Mouse (Mus musculus): Measurements from ENCODE around the gene S1pr5. TPM values are rescaled to one million over a fixed set of nuclear protein-coding genes. Genes with fewer than 3 reads are reported as not detected.
A peak's percentile ranks its signal among the peaks of the same experiment; 100 is the strongest.

The S1pr5 gene
- polyA plus RNA-seq, 1 experiment from 2014 or later, result 0.13 TPM

GRCm38 (mm10) chr9:21235341-21235740 lies 12.9 kb downstream of the S1pr5 start:
- H3K27ac ChIP-seq (ENCODE audit: low read length), result no peak overlapping the region
- ATAC-seq, result no peak
- H3K27me3 ChIP-seq (replicated peaks; ENCODE audit: insufficient read depth, low read length), result no peaks in the 10 kb centered on the region
- peaks cover 4% of the 10 kb centered on the region; the same call in 1 of the 2 replicates for H3K36me3 ChIP-seq (ENCODE audit: insufficient read depth, low read length)
- H3K4me3 ChIP-seq (ENCODE audit: low read depth, low read length), result no peak overlapping the region
- WGBS, result 77% methylated on average over 4 of the region's 4 CpGs
- no peak for DNase-seq (ENCODE audit: low spot score)
- no peak for TF ChIP-seq CTCF (IDR thresholded peaks at IDR 0.05)
- TF ChIP-seq EP300 (IDR thresholded peaks at IDR 0.05), result no peak
- no peaks in the 10 kb centered on the region for H3K9me3 ChIP-seq (ENCODE audit: low read length)
- no peak overlapping the region for H3K9ac ChIP-seq (replicated peaks; ENCODE audit: low read depth)
- H3K4me1 ChIP-seq (ENCODE audit: insufficient read depth, low read depth, low read length), result peaks cover 11% of the 10 kb centered on the region
- H3K4me2 ChIP-seq (replicated peaks; ENCODE audit: low read depth, low read length), result no peak overlapping the region

GRCm38 (mm10) chr9:21233805-21234204 lies 14.4 kb downstream of the S1pr5 start:
- H3K9ac ChIP-seq (replicated peaks; ENCODE audit: low read depth), result no peak overlapping the region
- H3K4me1 ChIP-seq (ENCODE audit: insufficient read depth, low read depth, low read length), result peaks cover 11% of the 10 kb centered on the region
- 87% methylated on average over 28 of the region's 28 CpGs for WGBS
- peaks cover 5% of the 10 kb centered on the region; the same call in 1 of the 2 replicates for H3K36me3 ChIP-seq (ENCODE audit: insufficient read depth, low read length)
- H3K27ac ChIP-seq (ENCODE audit: low read length), result no peak overlapping the region
- no peaks in the 10 kb centered on the region for H3K27me3 ChIP-seq (replicated peaks; ENCODE audit: insufficient read depth, low read length)
- H3K4me3 ChIP-seq (ENCODE audit: low read depth, low read length), result no peak overlapping the region
- H3K4me2 ChIP-seq (replicated peaks; ENCODE audit: low read depth, low read length), result no peak overlapping the region
- no peak for ATAC-seq
- no peak for TF ChIP-seq CTCF (IDR thresholded peaks at IDR 0.05)
- TF ChIP-seq EP300 (IDR thresholded peaks at IDR 0.05), result no peak
- H3K9me3 ChIP-seq (ENCODE audit: low read length), result no peaks in the 10 kb centered on the region
- no peak for DNase-seq (ENCODE audit: low spot score)

- DNase-seq (ENCODE audit: low spot score) (no peak), ATAC-seq (no peak)
- TF ChIP-seq EP300 (IDR thresholded peaks at IDR 0.05) (no peak), CTCF (IDR thresholded peaks at IDR 0.05) (no peak)
- H3K27me3 ChIP-seq (replicated peaks; ENCODE audit: insufficient read depth, low read length), result no peaks in the 10 kb centered on the region
- H3K36me3 ChIP-seq (ENCODE audit: insufficient read depth, low read length), result peaks cover 5% of the 10 kb centered on the region; the same call in 1 of the 2 replicates
- H3K4me2 ChIP-seq (replicated peaks; ENCODE audit: low read depth, low read length), result no peak overlapping the region
- H3K4me3 ChIP-seq (ENCODE audit: low read depth, low read length), result no peak overlapping the region
- WGBS, result 92% methylated on average over 29 of the region's 29 CpGs
- H3K9ac ChIP-seq (replicated peaks; ENCODE audit: low read depth), result no peak overlapping the region
- no peaks in the 10 kb centered on the region for H3K9me3 ChIP-seq (ENCODE audit: low read length)
- no peak overlapping the region for H3K27ac ChIP-seq (ENCODE audit: low read length)
- H3K4me1 ChIP-seq (ENCODE audit: insufficient read depth, low read depth, low read length), result peaks cover 11% of the 10 kb centered on the region
Observed at GRCm38 (mm10) chr9:21233366-21233765, 14.9 kb downstream of the S1pr5 start.

GRCm38 (mm10) chr9:21232867-21233266 lies 15.4 kb downstream of the S1pr5 start:
- H3K4me3 ChIP-seq (ENCODE audit: low read depth, low read length), result no peak overlapping the region
- H3K36me3 ChIP-seq (ENCODE audit: insufficient read depth, low read length), result peaks cover 5% of the 10 kb centered on the region; the same call in 1 of the 2 replicates
- 83% methylated on average over 5 of the region's 5 CpGs for WGBS
- no peak overlapping the region for H3K9ac ChIP-seq (replicated peaks; ENCODE audit: low read depth)
- no peaks in the 10 kb centered on the region for H3K9me3 ChIP-seq (ENCODE audit: low read length)
- no peak for DNase-seq (ENCODE audit: low spot score)
- peaks cover 11% of the 10 kb centered on the region for H3K4me1 ChIP-seq (ENCODE audit: insufficient read depth, low read depth, low read length)
- no peak overlapping the region for H3K4me2 ChIP-seq (replicated peaks; ENCODE audit: low read depth, low read length)
- no peaks in the 10 kb centered on the region for H3K27me3 ChIP-seq (replicated peaks; ENCODE audit: insufficient read depth, low read length)
- H3K27ac ChIP-seq (ENCODE audit: low read length), result no peak overlapping the region
- TF ChIP-seq CTCF (IDR thresholded peaks at IDR 0.05), result no peak
- ATAC-seq, result no peak

GRCm38 (mm10) chr9:21231551-21231950 lies 16.7 kb downstream of the S1pr5 start:
- ATAC-seq, result no peak
- no peaks in the 10 kb centered on the region for H3K9me3 ChIP-seq (ENCODE audit: low read length)
- no peaks in the 10 kb centered on the region; the same call in 1 of the 2 replicates for H3K4me1 ChIP-seq (ENCODE audit: insufficient read depth, low read depth, low read length)
- TF ChIP-seq CTCF (IDR thresholded peaks at IDR 0.05), result no peak
- no peak for TF ChIP-seq EP300 (IDR thresholded peaks at IDR 0.05)
- no peak for DNase-seq (ENCODE audit: low spot score)
- 49% methylated on average over 23 of the region's 23 CpGs for WGBS
- peaks cover 5% of the 10 kb centered on the region; the same call in 1 of the 2 replicates for H3K36me3 ChIP-seq (ENCODE audit: insufficient read depth, low read length)
- H3K4me3 ChIP-seq (ENCODE audit: low read depth, low read length), result no peak overlapping the region
- no peak overlapping the region for H3K27ac ChIP-seq (ENCODE audit: low read length)
- no peaks in the 10 kb centered on the region for H3K27me3 ChIP-seq (replicated peaks; ENCODE audit: insufficient read depth, low read length)
- H3K9ac ChIP-seq (replicated peaks; ENCODE audit: low read depth), result no peak overlapping the region
- H3K4me2 ChIP-seq (replicated peaks; ENCODE audit: low read depth, low read length), result no peak overlapping the region

GRCm38 (mm10) chr9:21227342-21227741 lies 20.9 kb downstream of the S1pr5 start:
- ATAC-seq (no peak), DNase-seq (ENCODE audit: low spot score) (no peak)
- no peaks in the 10 kb centered on the region; the same call in 1 of the 2 replicates for H3K4me1 ChIP-seq (ENCODE audit: insufficient read depth, low read depth, low read length)
- no peak overlapping the region for H3K27ac ChIP-seq (ENCODE audit: low read length)
- peaks cover 5% of the 10 kb centered on the region; the same call in 1 of the 2 replicates for H3K36me3 ChIP-seq (ENCODE audit: insufficient read depth, low read length)
- 16% methylated on average over 16 of the region's 16 CpGs for WGBS
- 0 out of 2 replicates have a peak overlapping the region, but pooled peaks have one; percentile 29 for H3K9ac ChIP-seq (replicated peaks; ENCODE audit: low read depth)
- H3K9me3 ChIP-seq (ENCODE audit: low read length), result no peaks in the 10 kb centered on the region
- no peaks in the 10 kb centered on the region for H3K27me3 ChIP-seq (replicated peaks; ENCODE audit: insufficient read depth, low read length)
- H3K4me3 ChIP-seq (ENCODE audit: low read depth, low read length), result peak overlapping the region; percentile 28; the same call in 1 of the 2 replicates
- H3K4me2 ChIP-seq (replicated peaks; ENCODE audit: low read depth, low read length), result peak overlapping the region; percentile 57
- TF ChIP-seq EP300 (IDR thresholded peaks at IDR 0.05), result no peak
- TF ChIP-seq CTCF (IDR thresholded peaks at IDR 0.05), result no peak

GRCm38 (mm10) chr9:21225415-21225758 lies 22.9 kb downstream of the S1pr5 start:
- H3K4me2 ChIP-seq (replicated peaks; ENCODE audit: low read depth, low read length), result peak overlapping the region; percentile 48
- WGBS, result 8% methylated on average over 7 of the region's 7 CpGs
- no peaks in the 10 kb centered on the region for H3K27me3 ChIP-seq (replicated peaks; ENCODE audit: insufficient read depth, low read length)
- no peak overlapping the region for H3K27ac ChIP-seq (ENCODE audit: low read length)
- H3K36me3 ChIP-seq (ENCODE audit: insufficient read depth, low read length), result peaks cover 1% of the 10 kb centered on the region; the same call in 1 of the 2 replicates
- ATAC-seq (no peak), DNase-seq (ENCODE audit: low spot score) (no peak)
- no peak for TF ChIP-seq CTCF (IDR thresholded peaks at IDR 0.05)
- no peak for TF ChIP-seq EP300 (IDR thresholded peaks at IDR 0.05)
- 0 out of 2 replicates have a peak overlapping the region, but pooled peaks have one; percentile 21 for H3K4me3 ChIP-seq (ENCODE audit: low read depth, low read length)
- H3K4me1 ChIP-seq (ENCODE audit: insufficient read depth, low read depth, low read length), result no peaks in the 10 kb centered on the region; the same call in 1 of the 2 replicates
- no peaks in the 10 kb centered on the region for H3K9me3 ChIP-seq (ENCODE audit: low read length)
- H3K9ac ChIP-seq (replicated peaks; ENCODE audit: low read depth), result no peak overlapping the region

Measured in lung, postnatal 0 days (tissue).